13 mouse cellular contexts compared by ENCODE assay signal in genomic region chr10:90235273-90235672, GRCm38 (mm10).
DNase-seq lines count a peak whose midpoint lies in the region; ATAC-seq and TF ChIP-seq lines count a peak whose summit lies in the region.
"Had no signal": no experiment of that assay in that cellular context is flagged by ENCODE, and none has a peak within 500 bp of the region (broad histone marks: within the 10 kb centered on the region; RNA-seq: fewer than 3 reads in every experiment).

No protein-coding gene starts in this region.

- no peaks in the 10 kb centered on the region for H3K36me3 ChIP-seq in intestine, postnatal 0 days (ENCODE audit: control insufficient read depth, insufficient read depth)
- H3K36me3 ChIP-seq in intestine, embryonic 16.5 days (ENCODE audit: control insufficient read depth, insufficient read depth, low read length) = no peaks in the 10 kb centered on the region
- no peaks in the 10 kb centered on the region for H3K36me3 ChIP-seq in CH12.LX (replicated peaks in 1 of 2; ENCODE audit: control insufficient read depth in 1 of 2, insufficient read depth in 1 of 2, low read length in 1 of 2)
- H3K36me3 ChIP-seq: midbrain, embryonic 15.5 days had no signal

- ATAC-seq in intestine, postnatal 0 days = no peak
- ATAC-seq in intestine, embryonic 16.5 days = no peak
- ATAC-seq: forebrain, embryonic 13.5 days; midbrain, embryonic 15.5 days had no signal

- no peaks in the 10 kb centered on the region for H3K79me2 ChIP-seq in CH12.LX (replicated peaks; ENCODE audit: control insufficient read depth, extremely low read depth, insufficient read depth, poor library complexity, severe bottlenecking)

- H3K4me1 ChIP-seq in intestine, postnatal 0 days (replicated peaks; ENCODE audit: control insufficient read depth, insufficient read depth, low read length) = no peaks in the 10 kb centered on the region
- no peaks in the 10 kb centered on the region for H3K4me1 ChIP-seq in intestine, embryonic 16.5 days (ENCODE audit: control insufficient read depth, insufficient read depth, low read length)
- H3K4me1 ChIP-seq in CH12.LX (ENCODE audit: control insufficient read depth in 1 of 2, insufficient read depth in 2 of 2) = no peaks in the 10 kb centered on the region
- H3K4me1 ChIP-seq: forebrain, embryonic 13.5 days; midbrain, embryonic 15.5 days had no signal

- no peak overlapping the region for H3K4me3 ChIP-seq in intestine, postnatal 0 days (ENCODE audit: low read depth, low read length)
- no peak overlapping the region for H3K4me3 ChIP-seq in intestine, embryonic 16.5 days (ENCODE audit: low read length)
- no peak overlapping the region for H3K4me3 ChIP-seq in CH12.LX (replicated peaks in 1 of 3; ENCODE audit: low read depth in 2 of 3, low read length in 2 of 3, poor library complexity in 1 of 3)
- H3K4me3 ChIP-seq: forebrain, embryonic 13.5 days; midbrain, embryonic 15.5 days had no signal

- TF ChIP-seq POLR2A in CH12.LX (IDR thresholded peaks at IDR 0.05; ENCODE audit: low read depth, low read length) = no peak

- dilution Hi-C loops in CH12.LX (cut with MboI; ENCODE audit: extremely low pct_ligation_motif_present, extremely low pct_unique_long_range_greater_than_20kb, low sequenced_read_pairs) = no loop called here

- no peak overlapping the region for H3K4me2 ChIP-seq in intestine, postnatal 0 days (replicated peaks; ENCODE audit: low read depth)
- H3K4me2 ChIP-seq in intestine, embryonic 16.5 days (ENCODE audit: low read depth, low read length) = no peak overlapping the region
- H3K4me2 ChIP-seq in CH12.LX (ENCODE audit: insufficient read depth, low read depth, poor library complexity, severe bottlenecking) = no peak overlapping the region
- H3K4me2 ChIP-seq: forebrain, embryonic 13.5 days; midbrain, embryonic 15.5 days had no signal

- no peaks in the 10 kb centered on the region for H3K27me3 ChIP-seq in intestine, postnatal 0 days (replicated peaks; ENCODE audit: control insufficient read depth, insufficient read depth, low read length)
- no peaks in the 10 kb centered on the region for H3K27me3 ChIP-seq in intestine, embryonic 16.5 days (replicated peaks; ENCODE audit: control insufficient read depth, insufficient read depth, low read length)
- H3K27me3 ChIP-seq in CH12.LX (replicated peaks) = no peaks in the 10 kb centered on the region
- H3K27me3 ChIP-seq: forebrain, embryonic 13.5 days; midbrain, embryonic 15.5 days had no signal

- TF ChIP-seq RAD21 in CH12.LX (IDR thresholded peaks at IDR 0.05; ENCODE audit: low read depth, low read length) = peak; percentile 16

- peak; percentile 22 for DNase-seq in CH12.LX (ENCODE audit: extremely low read depth)
- DNase-seq in ES-CJ7 (ENCODE audit: low read depth, low spot score) = peak; percentile 10
- peak; percentile 18 for DNase-seq in embryo, embryonic 11 days
- DNase-seq in MN1 (ENCODE audit: low spot score) = no peak
- no peak for DNase-seq in left cerebral cortex, adult 8-10 months (ENCODE audit: low spot score in 2 of 2)
- DNase-seq: adrenal gland, postnatal 14 days; cerebellum, postnatal 10 days; heart, postnatal 14 days; lung, adult 18-20 months had no signal

- H3K9ac ChIP-seq in intestine, postnatal 0 days (ENCODE audit: low read depth, low read length) = no peak overlapping the region
- no peak overlapping the region for H3K9ac ChIP-seq in intestine, embryonic 16.5 days (ENCODE audit: low read depth, low read length)
- H3K9ac ChIP-seq in CH12.LX (ENCODE audit: insufficient read depth, low read depth) = no peak overlapping the region
- H3K9ac ChIP-seq: forebrain, embryonic 13.5 days; midbrain, embryonic 15.5 days had no signal

- TF ChIP-seq EP300 in CH12.LX (IDR thresholded peaks at IDR 0.05; ENCODE audit: low read length) = no peak

- in situ Hi-C loops in CH12.LX (cut with MboI; ENCODE audit: low pct_ligation_motif_present, low pct_unique_long_range_greater_than_20kb, low sequenced_read_pairs) = no loop called here

- TF ChIP-seq CTCF in intestine, postnatal 0 days (IDR thresholded peaks at IDR 0.05; ENCODE audit: low read depth) = peak; percentile 30
- peak in 1 of 2 experiments; percentile 40; a peak in 1 of 4 replicates for TF ChIP-seq CTCF in CH12.LX (conservative IDR thresholded peaks at IDR 0.05 in 1 of 2, IDR thresholded peaks at IDR 0.05 in 1 of 2; ENCODE audit: low read depth in 2 of 2, low read length in 2 of 2)

- WGBS in intestine, postnatal 0 days = 81% methylated on average over 3 of the region's 3 CpGs
- 87% methylated on average over 3 of the region's 3 CpGs for WGBS in intestine, embryonic 16.5 days

- 0 out of 2 replicates have a peak, but pooled peaks cover 4% of the 10 kb centered on the region for H3K9me3 ChIP-seq in intestine, postnatal 0 days (ENCODE audit: control insufficient read depth)
- H3K9me3 ChIP-seq in intestine, embryonic 16.5 days (ENCODE audit: control insufficient read depth, low read length) = no peaks in the 10 kb centered on the region
- H3K9me3 ChIP-seq in CH12.LX (replicated peaks; ENCODE audit: low read length) = no peaks in the 10 kb centered on the region
- H3K9me3 ChIP-seq: forebrain, embryonic 13.5 days; midbrain, embryonic 15.5 days had no signal

- H3K27ac ChIP-seq in intestine, postnatal 0 days (ENCODE audit: low read depth, low read length) = no peak overlapping the region
- H3K27ac ChIP-seq in intestine, embryonic 16.5 days (ENCODE audit: low read length) = no peak overlapping the region
- no peak overlapping the region for H3K27ac ChIP-seq in CH12.LX (ENCODE audit: insufficient read depth, low read depth)
- H3K27ac ChIP-seq: forebrain, embryonic 13.5 days; midbrain, embryonic 15.5 days had no signal

TF ChIP-seq in CH12.LX, 34 proteins besides CTCF, POLR2A, EP300 and RAD21:
- TF ChIP-seq CHD2 (IDR thresholded peaks at IDR 0.05; ENCODE audit: low read length) (no peak), TCF12 (IDR thresholded peaks at IDR 0.05; ENCODE audit: low read depth, low read length) (no peak), ELF1 (IDR thresholded peaks at IDR 0.05; ENCODE audit: low read depth, low read length) (no peak), USF2 (conservative IDR thresholded peaks at IDR 0.05; ENCODE audit: low read depth, low read length) (no peak), IRF4 (IDR thresholded peaks at IDR 0.05; ENCODE audit: low read depth, low read length) (no peak), POLR2AphosphoS2 (IDR thresholded peaks at IDR 0.05; ENCODE audit: low read depth, low read length) (no peak), ZMIZ1 (IDR thresholded peaks at IDR 0.05; ENCODE audit: low read depth, low read length) (no peak), SIN3A (IDR thresholded peaks at IDR 0.05; ENCODE audit: low read length) (no peak), BHLHE40 (IDR thresholded peaks at IDR 0.05; ENCODE audit: low read depth, low read length) (no peak), JUN (IDR thresholded peaks at IDR 0.05; ENCODE audit: insufficient read depth, low read depth, low read length) (no peak)
TF ChIP-seq in CH12.LX: peak in this region for 0.

Comparison
In these comparisons a context has a peak if more than half of its experiments do, and no peak if none do; other contexts are left out.
1. DNase-seq: peak in CH12.LX (single experiment), ES-CJ7 (single experiment) and embryo, embryonic 11 days (single experiment); none in MN1 (single experiment) and left cerebral cortex, adult 8-10 months (0 of 2).